Mouse (Mus musculus) G1E (cell line): ENCODE measurements around the gene Podn. TPM values are rescaled to one million over a fixed set of nuclear protein-coding genes. Genes with fewer than 3 reads are reported as not detected.
"Not testable (repeated sequence)": the region's sequence is repeated elsewhere in the genome, so short reads cannot be mapped to it uniquely, and the experiment has no call there.

Source experiments
- ATAC-seq: 2 replicates; pipeline ENCODE4 v1.8.0; 2016; ENCODE audit warnings: mild to moderate bottlenecking; ENCODE audit not compliant: insufficient number of reproducible peaks, poor library complexity, low FRiP score, severe bottlenecking; ENCODE audit errors: extremely low read depth
- DNase-seq: peaks from one replicate; pipeline ENCODE4 v3.0.0; 2012; ENCODE audit warnings: low spot score
- H3K27me3 ChIP-seq: 2 replicates; pipeline ENCODE4 v1.6.1; 2012; ENCODE audit warnings: mild to moderate bottlenecking, low read length, inconsistent platforms; ENCODE audit not compliant: insufficient read depth
- H3K36me3 ChIP-seq: replicated peaks from 2 replicates; pipeline ENCODE3; 2012; ENCODE audit warnings: mild to moderate bottlenecking, inconsistent platforms
- H3K4me1 ChIP-seq: 2 replicates; pipeline ENCODE4 v1.6.1; 2012; ENCODE audit warnings: low read depth, low read length, inconsistent platforms, mixed read lengths; ENCODE audit not compliant: insufficient read depth
- H3K4me3 ChIP-seq: 2 replicates; pipeline ENCODE4 v1.5.1; 2012; ENCODE audit warnings: low read depth, mild to moderate bottlenecking, inconsistent platforms, low read length, moderate library complexity, mixed read lengths
- H3K9me3 ChIP-seq: replicated peaks from 2 replicates; pipeline ENCODE4 v1.6.1; 2012; ENCODE audit warnings: inconsistent platforms
- CTCF ChIP-seq: IDR thresholded peaks from 2 replicates; pipeline ENCODE4 v1.5.1; 2012; ENCODE audit warnings: low read depth, low read length, inconsistent platforms, mixed read lengths
- GATA1 ChIP-seq: IDR thresholded peaks from 2 replicates; pipeline ENCODE4 v1.6.1; 2012; ENCODE audit warnings: borderline replicate concordance, low read length, inconsistent platforms, mixed read lengths
- GATA2 ChIP-seq: IDR thresholded peaks from 2 replicates; pipeline ENCODE4 v1.6.1; 2012; ENCODE audit warnings: low read depth, low read length, inconsistent platforms, borderline replicate concordance
- POLR2AphosphoS5 ChIP-seq: IDR thresholded peaks from 2 replicates; pipeline ENCODE4 v1.6.1; 2012; ENCODE audit warnings: low read depth, low read length, inconsistent platforms; ENCODE audit not compliant: insufficient replicate concordance
- TAL1 ChIP-seq: conservative IDR thresholded peaks from 2 replicates; pipeline ENCODE4 v1.6.1; 2012; ENCODE audit warnings: low read depth, low read length, inconsistent platforms, mixed read lengths
- polyA plus RNA-seq: library from polyadenylated mRNA; stranded (reverse); fragments of >175 nt; gene quantifications from 2 replicates; pipeline ENCODE4 v1.2.3, GENCODE M21; 2012
- total RNA-seq, 2 experiments: library from RNA; stranded (forward) in 1 of 2; stranded (reverse) in 1 of 2; fragments of 200-1000 nt in 1 of 2; fragments of >200 nt in 1 of 2; fragmentation: Nextera tagmentation in 1 of 2; gene quantifications; 2 replicates each; pipeline ENCODE4 v1.2.3; 2014 to 2017

The Podn gene
- total RNA-seq (2014; fragmentation: Nextera tagmentation) (not detected in 2 replicates), total RNA-seq (2017) (0.12 TPM in 1 of 2 replicates, not detected in the other), polyA plus RNA-seq (not detected in 2 replicates)

- Histone ChIP-seq H3K4me1 (no peaks in the 10 kb centered on the region), H3K9me3 (no peaks in the 10 kb centered on the region), H3K4me3 (no peak within 1 kb of the TSS), H3K36me3 (peaks cover 24% of the 10 kb centered on the region), H3K27me3 (no peaks in the 10 kb centered on the region)
- TF ChIP-seq CTCF, result no peak
- no peak for TF ChIP-seq GATA2
- TF ChIP-seq GATA1, result no peak
- TF ChIP-seq POLR2AphosphoS5, result no peak
- no peak for TF ChIP-seq TAL1
- ATAC-seq (no peak), DNase-seq (no peak)
These were observed at the start of gene Podn for GRCm38 (mm10) chr4:108096345-108096744. Gene Podn, minus strand, starts transcription at chr4:108096445.

- not testable (repeated sequence) for H3K9me3 ChIP-seq, H3K4me3 ChIP-seq, H3K27me3 ChIP-seq, ATAC-seq, H3K4me1 ChIP-seq, H3K36me3 ChIP-seq, DNase-seq
These were observed 49.3 kb upstream of the Podn start for GRCm38 (mm10) chr4:108145554-108145953.

- TF ChIP-seq GATA2 (no peak), TAL1 (no peak), GATA1 (no peak)
- no peak for ATAC-seq
- peaks cover 10% of the 10 kb centered on the region; the same call in 1 of the 2 replicates for H3K27me3 ChIP-seq
- H3K4me1 ChIP-seq, result no peaks in the 10 kb centered on the region
- peaks cover 5% of the 10 kb centered on the region for H3K9me3 ChIP-seq
- H3K4me3 ChIP-seq, result no peak within 1 kb of the TSS
- no peak for DNase-seq
- H3K36me3 ChIP-seq, result no peaks in the 10 kb centered on the region
These were observed 48.6 kb upstream of the Podn start, which contains the start of gene Scp2 for GRCm38 (mm10) chr4:108144880-108145279. Gene Scp2, minus strand, starts transcription at chr4:108144998.

- peaks cover 5% of the 10 kb centered on the region for H3K9me3 ChIP-seq
- no peak overlapping the region for H3K4me3 ChIP-seq
- no peaks in the 10 kb centered on the region for H3K36me3 ChIP-seq
- no peak for TF ChIP-seq GATA2
- no peak for TF ChIP-seq POLR2AphosphoS5
- no peak for TF ChIP-seq CTCF
- no peak for TF ChIP-seq TAL1
- no peak for TF ChIP-seq GATA1
- peaks cover 10% of the 10 kb centered on the region; the same call in 1 of the 2 replicates for H3K27me3 ChIP-seq
- no peaks in the 10 kb centered on the region for H3K4me1 ChIP-seq
- DNase-seq (no peak), ATAC-seq (no peak)
These were observed 47.5 kb upstream of the Podn start for GRCm38 (mm10) chr4:108143778-108144177.

GRCm38 (mm10) chr4:108143178-108143577 lies 46.9 kb upstream of the Podn start:
- DNase-seq, H3K9me3 ChIP-seq, H3K27me3 ChIP-seq, H3K4me3 ChIP-seq, ATAC-seq, H3K4me1 ChIP-seq, H3K36me3 ChIP-seq: not testable (repeated sequence)

- DNase-seq, result no peak
- Histone ChIP-seq H3K4me3 (no peak overlapping the region), H3K27me3 (peaks cover 3% of the 10 kb centered on the region; the same call in 1 of the 2 replicates), H3K36me3 (no peaks in the 10 kb centered on the region), H3K4me1 (no peaks in the 10 kb centered on the region), H3K9me3 (no peaks in the 10 kb centered on the region)
- ATAC-seq, result no peak
- no peak for TF ChIP-seq CTCF
- no peak for TF ChIP-seq GATA1
- TF ChIP-seq GATA2, result no peak
- no peak for TF ChIP-seq TAL1
- no peak for TF ChIP-seq POLR2AphosphoS5
These were observed 40.7 kb upstream of the Podn start for GRCm38 (mm10) chr4:108136938-108137337.

GRCm38 (mm10) chr4:108130452-108130851 lies 34.2 kb upstream of the Podn start:
- Histone ChIP-seq H3K36me3 (no peaks in the 10 kb centered on the region), H3K9me3 (no peaks in the 10 kb centered on the region), H3K4me3 (no peak overlapping the region), H3K4me1 (no peaks in the 10 kb centered on the region), H3K27me3 (no peaks in the 10 kb centered on the region; the same call in 1 of the 2 replicates)
- ATAC-seq, result no peak
- no peak for DNase-seq
- TF ChIP-seq POLR2AphosphoS5, result no peak
- no peak for TF ChIP-seq TAL1
- TF ChIP-seq CTCF, result no peak
- TF ChIP-seq GATA1, result no peak
- no peak for TF ChIP-seq GATA2
